Mouse (Mus musculus): ENCODE measurements around the gene Gm4737.

GRCm38 (mm10) chr16:46114727-46115126, 40.1 kb downstream of the Gm4737 start:
- TF ChIP-seq CTCF (conservative IDR thresholded peaks at IDR 0.05; ENCODE audit: low read length) (no peak), POU5F1 (IDR thresholded peaks at IDR 0.05; ENCODE audit: borderline replicate concordance, low read length) (no peak), NANOG (IDR thresholded peaks at IDR 0.05; ENCODE audit: borderline replicate concordance, low read length) (no peak)
